Mouse (Mus musculus) hindbrain, embryonic 16.5 days (tissue): ENCODE measurements around the gene Eif2ak4. TPM values are rescaled to one million over a fixed set of nuclear protein-coding genes. Genes with fewer than 3 reads are reported as not detected.

Experiments
- ATAC-seq: fragments of 200-750 bp; cut with Nextera tagmentation; 2 replicates; pipeline ENCODE4 v1.8.0; 2017; ENCODE audit warnings: moderate TSS enrichment, moderate library complexity
- H3K27ac ChIP-seq: fragments of 300-500 bp; sonication (generic); 2 replicates; pipeline ENCODE4 v1.5.1; 2014; ENCODE audit warnings: low read depth, mild to moderate bottlenecking, control low read depth, low read length, moderate library complexity
- H3K27me3 ChIP-seq: fragments of 300-500 bp; sonication (generic); replicated peaks from 2 replicates; pipeline ENCODE4 v1.6.1; 2014; ENCODE audit warnings: low read length; ENCODE audit not compliant: control insufficient read depth, insufficient read depth
- H3K36me3 ChIP-seq: fragments of 300-500 bp; sonication (generic); 2 replicates; pipeline ENCODE4 v1.6.1; 2014; ENCODE audit warnings: mild to moderate bottlenecking, low read length, moderate library complexity, mixed read lengths; ENCODE audit not compliant: control insufficient read depth, insufficient read depth
- H3K4me1 ChIP-seq: fragments of 300-500 bp; sonication (generic); 2 replicates; pipeline ENCODE4 v1.6.1; 2014; ENCODE audit warnings: low read depth, low read length; ENCODE audit not compliant: control insufficient read depth, insufficient read depth
- H3K4me2 ChIP-seq: fragments of 300-500 bp; sonication (generic); 2 replicates; pipeline ENCODE4 v1.6.1; 2014; ENCODE audit warnings: mild to moderate bottlenecking, low read length, control low read depth, moderate library complexity
- H3K4me3 ChIP-seq: fragments of 300-500 bp; sonication (generic); 2 replicates; pipeline ENCODE4 v1.5.1; 2014; ENCODE audit warnings: mild to moderate bottlenecking, low read length, control low read depth, moderate library complexity
- H3K9ac ChIP-seq: fragments of 300-500 bp; sonication (generic); 2 replicates; pipeline ENCODE4 v1.6.1; 2014; ENCODE audit warnings: low read depth, mild to moderate bottlenecking, control low read depth, low read length, moderate library complexity
- H3K9me3 ChIP-seq: fragments of 300-500 bp; sonication (generic); 2 replicates; pipeline ENCODE4 v1.6.1; 2014; ENCODE audit warnings: mild to moderate bottlenecking, low read length, moderate library complexity; ENCODE audit not compliant: control insufficient read depth
- WGBS: fragments of 180-500 bp; shearing (Covaris S2); extraction: QIAGEN DNeasy Blood & Tissue Kit; methylation state at CpG from one replicate; pipeline ENCODE4 v1.1.7; 2014; 5-methylcytosine and 5-hydroxymethylcytosine counted together
- polyA plus RNA-seq: library from polyadenylated mRNA; unstranded; fragments of >200 nt; fragmentation: Nextera tagmentation; extraction: Ambion mirVana; gene quantifications from 2 replicates; pipeline ENCODE4 v1.2.1, GENCODE M21; 2015

The Eif2ak4 gene
- polyA plus RNA-seq, 1 experiment from 2014 or later = 8.3 TPM

DNA sequence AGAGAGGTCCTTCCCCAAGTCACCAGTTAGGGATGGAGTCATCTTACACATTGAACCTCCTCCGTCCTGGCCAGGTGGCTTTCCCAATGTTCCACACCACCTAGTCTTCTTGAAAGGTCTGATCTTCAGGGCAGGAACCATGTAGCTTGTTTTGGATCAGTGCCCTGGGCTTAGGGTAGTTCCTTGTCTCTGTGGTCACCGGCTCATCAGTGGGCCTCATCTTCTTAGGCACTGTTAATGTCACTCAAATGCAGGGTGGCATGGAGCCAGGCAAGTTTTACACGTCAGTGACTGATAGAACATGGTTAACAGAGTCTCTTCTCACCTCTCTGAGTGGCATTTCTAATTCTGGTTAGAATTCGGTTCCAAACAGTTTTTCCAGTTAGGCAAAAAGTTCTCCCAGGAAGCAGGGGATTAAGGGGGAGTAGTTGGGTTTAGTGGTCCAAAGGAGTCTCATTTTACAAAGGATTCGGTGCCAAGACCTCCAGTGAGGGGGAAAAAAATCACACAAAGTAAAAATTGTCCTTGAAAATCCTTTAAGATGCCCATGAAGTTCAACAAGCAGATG is 134.8 kb downstream of the Eif2ak4 start:
- Histone ChIP-seq H3K9me3 (no peaks in the 10 kb centered on the region), H3K4me2 (no peak overlapping the region), H3K4me3 (no peak overlapping the region), H3K36me3 (no peaks in the 10 kb centered on the region), H3K4me1 (peaks cover 6% of the 10 kb centered on the region; the same call in 1 of the 2 replicates), H3K27ac (no peak overlapping the region), H3K27me3 (no peaks in the 10 kb centered on the region), H3K9ac (no peak overlapping the region)
- ATAC-seq = no peak
- 56% methylated on average over 5 of the region's 5 CpGs for WGBS

- Histone ChIP-seq H3K9me3 (no peaks in the 10 kb centered on the region), H3K4me1 (peaks cover 8% of the 10 kb centered on the region; the same call in 1 of the 2 replicates), H3K27me3 (no peaks in the 10 kb centered on the region), H3K36me3 (no peaks in the 10 kb centered on the region), H3K27ac (no peak overlapping the region), H3K4me3 (no peak overlapping the region), H3K9ac (no peak overlapping the region), H3K4me2 (no peak overlapping the region)
- no peak for ATAC-seq
- 81% methylated on average over 3 of the region's 3 CpGs for WGBS
Measured at GRCm38 (mm10) chr2:118524811-118525210, 136.4 kb downstream of the Eif2ak4 start.

Other genes with a start within 250 kb of the Eif2ak4 start
- gene Fsip1, start 131.7 kb upstream of the Eif2ak4 start, polyA plus RNA-seq = 4.1 TPM in 2 replicates
- 8.6 and 9.6 TPM in 2 replicates for gene Gpr176, start 15.2 kb upstream of the Eif2ak4 start, polyA plus RNA-seq
- 315 and 340 TPM in 2 replicates for gene Srp14, start 91.1 kb downstream of the Eif2ak4 start, polyA plus RNA-seq
- 1.6 and 1.9 TPM in 2 replicates for gene Bmf, start 161.1 kb downstream of the Eif2ak4 start, polyA plus RNA-seq
- gene Bub1b, start 209.6 kb downstream of the Eif2ak4 start, polyA plus RNA-seq = 13.8 and 16.9 TPM in 2 replicates